Mouse (Mus musculus) heart, postnatal 0 days (tissue): ENCODE results near the gene Srf.

Experiments
- CTCF ChIP-seq: IDR thresholded peaks from 2 replicates; pipeline ENCODE4 v1.5.1; 2016; ENCODE audit warnings: antibody characterized with exemption, control low read depth, low read depth
- EP300 ChIP-seq: IDR thresholded peaks from 2 replicates; pipeline ENCODE4 v1.6.1; 2016; ENCODE audit warnings: antibody characterized with exemption, low read depth

DNA sequence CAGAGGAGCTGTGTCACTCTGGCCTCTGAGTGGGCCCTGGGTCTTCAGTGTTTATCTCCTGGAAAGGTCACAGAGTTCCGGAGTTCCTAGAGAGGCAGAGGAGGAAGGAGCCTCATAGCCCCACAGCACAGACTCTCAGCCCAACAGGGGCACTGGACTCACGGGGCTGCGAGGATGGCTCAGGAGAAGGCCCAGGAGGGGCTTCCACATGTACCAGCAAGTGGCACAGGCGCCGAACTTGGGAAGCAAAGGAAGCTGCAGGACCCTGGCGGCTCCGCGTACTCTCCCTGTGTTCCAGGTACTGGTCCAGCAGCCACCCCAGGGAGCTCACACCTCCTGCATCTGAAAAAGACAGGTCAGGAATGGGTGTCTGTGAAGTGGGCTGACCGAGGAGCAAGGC is 34.8 kb downstream of the Srf start:
- TF ChIP-seq CTCF (no peak), EP300 (no peak)
